Mouse (Mus musculus): ENCODE measurements around the gene Spns2. TPM values are rescaled to one million over a fixed set of nuclear protein-coding genes. Genes with fewer than 3 reads are reported as not detected.

Gene Spns2
- polyA plus RNA-seq, 1 experiment from 2014 or later, result 19.8 TPM

DNA sequence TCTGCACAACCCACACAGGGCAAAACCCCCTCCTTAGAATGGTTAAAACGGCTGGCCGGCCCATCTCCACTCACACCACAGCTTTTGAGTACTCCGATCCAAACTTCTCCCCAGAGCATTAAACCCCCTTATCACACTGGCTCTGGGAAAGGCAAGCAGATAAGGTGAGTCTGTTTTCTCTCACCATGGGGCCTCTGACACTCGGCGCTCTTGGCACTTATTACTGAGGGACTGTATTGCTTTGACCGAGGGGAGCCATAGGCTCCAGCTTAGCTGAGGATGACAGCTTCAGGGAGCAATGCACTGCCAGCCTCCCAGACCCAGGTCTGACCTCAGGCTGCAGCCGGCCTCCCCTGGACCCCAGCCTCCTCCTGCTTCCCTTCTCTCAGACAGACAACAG is 82.1 kb downstream of the Spns2 start:
- Histone ChIP-seq H3K4me3 (ENCODE audit: low read depth, low read length) (no peak overlapping the region), H3K36me3 (ENCODE audit: control insufficient read depth, insufficient read depth) (no peaks in the 10 kb centered on the region), H3K9ac (ENCODE audit: low read depth, low read length) (no peak overlapping the region), H3K27me3 (replicated peaks; ENCODE audit: control insufficient read depth, insufficient read depth, low read length) (no peaks in the 10 kb centered on the region), H3K4me2 (replicated peaks; ENCODE audit: low read depth) (0 out of 2 replicates have a peak overlapping the region, but pooled peaks have one; percentile 35), H3K27ac (ENCODE audit: low read depth, low read length) (no peak overlapping the region), H3K9me3 (ENCODE audit: control insufficient read depth) (no peaks in the 10 kb centered on the region), H3K4me1 (replicated peaks; ENCODE audit: control insufficient read depth, insufficient read depth, low read length) (0 out of 2 replicates have a peak, but pooled peaks cover 8% of the 10 kb centered on the region)
- TF ChIP-seq CTCF (IDR thresholded peaks at IDR 0.05; ENCODE audit: low read depth), result no peak
- ATAC-seq, result no peak
- WGBS, result 13% methylated on average over 7 of the region's 7 CpGs

- Histone ChIP-seq H3K4me3 (ENCODE audit: low read depth, low read length) (no peak overlapping the region), H3K9me3 (ENCODE audit: control insufficient read depth) (no peaks in the 10 kb centered on the region), H3K27me3 (replicated peaks; ENCODE audit: control insufficient read depth, insufficient read depth, low read length) (no peaks in the 10 kb centered on the region), H3K4me2 (replicated peaks; ENCODE audit: low read depth) (0 out of 2 replicates have a peak overlapping the region, but pooled peaks have one; percentile 35), H3K4me1 (replicated peaks; ENCODE audit: control insufficient read depth, insufficient read depth, low read length) (0 out of 2 replicates have a peak, but pooled peaks cover 8% of the 10 kb centered on the region), H3K27ac (ENCODE audit: low read depth, low read length) (no peak overlapping the region), H3K9ac (ENCODE audit: low read depth, low read length) (no peak overlapping the region; the same call in 1 of the 2 replicates), H3K36me3 (ENCODE audit: control insufficient read depth, insufficient read depth) (no peaks in the 10 kb centered on the region)
- ATAC-seq, result no peak
- whole genome bisulfite sequencing, result 30% methylated on average over 3 of the region's 3 CpGs
- no peak for TF ChIP-seq CTCF (IDR thresholded peaks at IDR 0.05; ENCODE audit: low read depth)
Observed at GRCm38 (mm10) chr11:72407081-72407480, 82.6 kb downstream of the Spns2 start.

- H3K36me3 ChIP-seq (ENCODE audit: control insufficient read depth, insufficient read depth), result no peaks in the 10 kb centered on the region
- no peak overlapping the region for H3K4me3 ChIP-seq (ENCODE audit: low read depth, low read length)
- WGBS, result 31% methylated on average over 8 of the region's 8 CpGs
- TF ChIP-seq CTCF (IDR thresholded peaks at IDR 0.05; ENCODE audit: low read depth), result no peak
- no peak for ATAC-seq
- no peaks in the 10 kb centered on the region for H3K9me3 ChIP-seq (ENCODE audit: control insufficient read depth)
- no peaks in the 10 kb centered on the region for H3K27me3 ChIP-seq (replicated peaks; ENCODE audit: control insufficient read depth, insufficient read depth, low read length)
- H3K27ac ChIP-seq (ENCODE audit: low read depth, low read length), result no peak overlapping the region
- 0 out of 2 replicates have a peak, but pooled peaks cover 8% of the 10 kb centered on the region for H3K4me1 ChIP-seq (replicated peaks; ENCODE audit: control insufficient read depth, insufficient read depth, low read length)
- no peak overlapping the region; the same call in 1 of the 2 replicates for H3K4me2 ChIP-seq (replicated peaks; ENCODE audit: low read depth)
- no peak overlapping the region for H3K9ac ChIP-seq (ENCODE audit: low read depth, low read length)
Observed at GRCm38 (mm10) chr11:72406079-72406675, 83.5 kb downstream of the Spns2 start.

- no peak for TF ChIP-seq CTCF (IDR thresholded peaks at IDR 0.05; ENCODE audit: low read depth)
- H3K4me2 ChIP-seq (replicated peaks; ENCODE audit: low read depth), result no peak overlapping the region
- 0 out of 2 replicates have a peak, but pooled peaks cover 8% of the 10 kb centered on the region for H3K4me1 ChIP-seq (replicated peaks; ENCODE audit: control insufficient read depth, insufficient read depth, low read length)
- no peak overlapping the region for H3K9ac ChIP-seq (ENCODE audit: low read depth, low read length)
- no peak for ATAC-seq
- H3K27ac ChIP-seq (ENCODE audit: low read depth, low read length), result no peak overlapping the region
- WGBS, result 48% methylated on average over 4 of the region's 4 CpGs
- no peak overlapping the region for H3K4me3 ChIP-seq (ENCODE audit: low read depth, low read length)
- no peaks in the 10 kb centered on the region for H3K9me3 ChIP-seq (ENCODE audit: control insufficient read depth)
- no peaks in the 10 kb centered on the region for H3K27me3 ChIP-seq (replicated peaks; ENCODE audit: control insufficient read depth, insufficient read depth, low read length)
- no peaks in the 10 kb centered on the region for H3K36me3 ChIP-seq (ENCODE audit: control insufficient read depth, insufficient read depth)
Observed at GRCm38 (mm10) chr11:72405532-72405931, 84.2 kb downstream of the Spns2 start.

DNA sequence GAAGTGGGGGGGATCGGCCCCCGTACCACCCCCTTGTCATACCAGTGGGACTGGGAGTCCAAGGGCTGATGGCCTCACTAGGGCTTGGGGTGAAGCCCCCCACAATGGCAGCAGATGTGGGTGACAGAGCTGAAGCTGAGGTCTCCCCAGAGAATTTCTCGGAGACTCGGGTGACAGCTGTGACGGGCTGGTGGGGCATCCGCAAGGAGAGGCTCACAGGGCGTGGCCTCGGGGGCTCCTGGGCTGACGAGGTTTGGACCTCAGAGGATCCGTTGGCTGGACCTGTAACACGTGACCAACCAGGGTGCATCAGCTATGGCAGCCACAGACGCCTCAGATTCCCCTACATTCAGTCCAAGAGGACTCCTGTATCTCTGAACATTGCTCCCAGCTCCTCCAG is 86.7 kb downstream of the Spns2 start:
- H3K9me3 ChIP-seq (ENCODE audit: control insufficient read depth), result no peaks in the 10 kb centered on the region
- 0 out of 2 replicates have a peak, but pooled peaks cover 5% of the 10 kb centered on the region for H3K4me1 ChIP-seq (replicated peaks; ENCODE audit: control insufficient read depth, insufficient read depth, low read length)
- 84% methylated on average over 12 of the region's 12 CpGs for WGBS
- H3K4me3 ChIP-seq (ENCODE audit: low read depth, low read length), result no peak overlapping the region
- H3K27me3 ChIP-seq (replicated peaks; ENCODE audit: control insufficient read depth, insufficient read depth, low read length), result no peaks in the 10 kb centered on the region
- H3K27ac ChIP-seq (ENCODE audit: low read depth, low read length), result no peak overlapping the region
- peaks cover 4% of the 10 kb centered on the region; the same call in 1 of the 2 replicates for H3K36me3 ChIP-seq (ENCODE audit: control insufficient read depth, insufficient read depth)
- H3K9ac ChIP-seq (ENCODE audit: low read depth, low read length), result no peak overlapping the region
- TF ChIP-seq CTCF (IDR thresholded peaks at IDR 0.05; ENCODE audit: low read depth), result no peak
- ATAC-seq, result no peak
- H3K4me2 ChIP-seq (replicated peaks; ENCODE audit: low read depth), result no peak overlapping the region

DNA sequence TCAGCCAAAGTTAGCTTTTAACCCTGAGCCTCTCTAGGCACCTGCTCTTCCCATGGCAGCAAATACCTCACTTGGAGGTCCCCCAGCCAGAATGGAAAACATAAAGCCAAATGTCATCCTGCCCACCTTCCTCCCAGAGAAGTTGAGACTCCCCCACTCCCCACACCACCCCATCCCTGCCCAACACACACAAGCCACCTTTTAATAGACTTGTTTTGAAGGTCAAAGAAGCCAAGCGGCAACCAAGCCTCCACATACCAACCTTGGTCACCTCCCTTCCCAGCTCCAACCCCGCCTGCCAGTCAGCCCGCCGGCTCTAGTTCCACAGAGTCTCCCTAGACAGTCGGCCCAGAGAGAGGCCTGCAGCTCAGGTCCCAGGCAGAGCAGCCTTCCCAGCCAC is 87.7 kb downstream of the Spns2 start:
- no peak for ATAC-seq
- TF ChIP-seq CTCF (IDR thresholded peaks at IDR 0.05; ENCODE audit: low read depth), result no peak
- 59% methylated on average over 5 of the region's 5 CpGs for WGBS

More for the DNA sequence above, 87.7 kb downstream of the Spns2 start:
- Histone ChIP-seq H3K36me3 (ENCODE audit: control insufficient read depth, insufficient read depth) (peaks cover 4% of the 10 kb centered on the region; the same call in 1 of the 2 replicates), H3K27ac (ENCODE audit: low read depth, low read length) (no peak overlapping the region), H3K9ac (ENCODE audit: low read depth, low read length) (no peak overlapping the region), H3K4me2 (replicated peaks; ENCODE audit: low read depth) (no peak overlapping the region), H3K27me3 (replicated peaks; ENCODE audit: control insufficient read depth, insufficient read depth, low read length) (no peaks in the 10 kb centered on the region), H3K9me3 (ENCODE audit: control insufficient read depth) (no peaks in the 10 kb centered on the region), H3K4me3 (ENCODE audit: low read depth, low read length) (no peak overlapping the region), H3K4me1 (replicated peaks; ENCODE audit: control insufficient read depth, insufficient read depth, low read length) (peaks cover 3% of the 10 kb centered on the region; the same call in 1 of the 2 replicates)

Other genes with a start within 250 kb of the Spns2 start
- gene Slc13a5, start 222.7 kb downstream of the Spns2 start, polyA plus RNA-seq (2015; fragmentation: Nextera tagmentation; extraction: Ambion mirVana), result 0.17 and 0.22 TPM in 2 replicates
- 56.1 and 59.9 TPM in 2 replicates for gene Xaf1, start 188.3 kb downstream of the Spns2 start, polyA plus RNA-seq (2015; fragmentation: Nextera tagmentation; extraction: Ambion mirVana)
- gene Fbxo39, start 175.5 kb downstream of the Spns2 start, polyA plus RNA-seq (2015; fragmentation: Nextera tagmentation; extraction: Ambion mirVana), result not detected in 2 replicates
- 0.08 TPM in 1 of 2 replicates, not detected in the other for gene Tekt1, start 127.5 kb downstream of the Spns2 start, polyA plus RNA-seq (2015; fragmentation: Nextera tagmentation; extraction: Ambion mirVana)
- gene Smtnl2, start 78.2 kb downstream of the Spns2 start, polyA plus RNA-seq (2015; fragmentation: Nextera tagmentation; extraction: Ambion mirVana), result 7.8 and 8.1 TPM in 2 replicates
- 8.1 and 8.6 TPM in 2 replicates for gene Ggt6, start 54.4 kb downstream of the Spns2 start, polyA plus RNA-seq (2015; fragmentation: Nextera tagmentation; extraction: Ambion mirVana)
- gene Mybbp1a, start 48.5 kb downstream of the Spns2 start, polyA plus RNA-seq (2015; fragmentation: Nextera tagmentation; extraction: Ambion mirVana), result 37.3 and 40.7 TPM in 2 replicates
- 11.1 and 12.2 TPM in 2 replicates for gene Spns3, start 60.6 kb upstream of the Spns2 start, polyA plus RNA-seq (2015; fragmentation: Nextera tagmentation; extraction: Ambion mirVana)
- 34.2 and 36.2 TPM in 2 replicates for gene Ube2g1, start 117.4 kb upstream of the Spns2 start, polyA plus RNA-seq (2015; fragmentation: Nextera tagmentation; extraction: Ambion mirVana)
- gene Ankfy1, start 200.1 kb upstream of the Spns2 start, polyA plus RNA-seq (2015; fragmentation: Nextera tagmentation; extraction: Ambion mirVana), result 8.3 and 9.0 TPM in 2 replicates

All from intestine, postnatal 0 days (tissue).